Mouse (Mus musculus) spleen, postnatal 4 days (tissue): Measurements from ENCODE around the gene Akr7a5.
A peak's percentile ranks its signal among the peaks of the same experiment; 100 is the strongest.

Experiments
- DNase-seq, 2 experiments: peaks; one replicate each; pipeline ENCODE4 v3.0.0; 2022; ENCODE audit warnings: low spot score in 2 of 2

Gene Akr7a5

GRCm38 (mm10) chr4:139310171-139310898 is at the start of gene Akr7a5, which contains the start of gene Pqlc2:
TSS of gene Akr7a5 (plus strand) at chr4:139310744.
TSS of gene Pqlc2 (minus strand) at chr4:139310708.
- DNase-seq = peak; percentile 99 to 100

GRCm38 (mm10) chr4:139262981-139263380 is 47.6 kb upstream of the Akr7a5 start:
- DNase-seq = no peak

- DNase-seq = no peak
These were observed 44.6 kb upstream of the Akr7a5 start for GRCm38 (mm10) chr4:139265783-139266499.

GRCm38 (mm10) chr4:139266500-139266865 is 44.1 kb upstream of the Akr7a5 start:
- no peak for DNase-seq

GRCm38 (mm10) chr4:139267335-139267734 is 43.2 kb upstream of the Akr7a5 start:
- DNase-seq = no peak

GRCm38 (mm10) chr4:139268242-139268641 is 42.3 kb upstream of the Akr7a5 start:
- DNase-seq = no peak

- DNase-seq = no peak
These were observed 40.4 kb upstream of the Akr7a5 start for GRCm38 (mm10) chr4:139270168-139270567.

GRCm38 (mm10) chr4:139271562-139271961 is 39.0 kb upstream of the Akr7a5 start:
- no peak for DNase-seq

GRCm38 (mm10) chr4:139272951-139273680 is 37.4 kb upstream of the Akr7a5 start:
- DNase-seq = no peak

GRCm38 (mm10) chr4:139274573-139274972 is 36.0 kb upstream of the Akr7a5 start:
- DNase-seq = no peak

GRCm38 (mm10) chr4:139276411-139276810 is 34.1 kb upstream of the Akr7a5 start:
- DNase-seq = no peak

GRCm38 (mm10) chr4:139280530-139280929 is 30.0 kb upstream of the Akr7a5 start:
- DNase-seq = no peak

GRCm38 (mm10) chr4:139281791-139282345 is 28.7 kb upstream of the Akr7a5 start:
- no peak for DNase-seq

- DNase-seq = no peak
These were observed 27.6 kb upstream of the Akr7a5 start for GRCm38 (mm10) chr4:139282955-139283417.

- DNase-seq = no peak
These were observed 25.7 kb upstream of the Akr7a5 start for GRCm38 (mm10) chr4:139284877-139285276.

GRCm38 (mm10) chr4:139286234-139286633 is 24.3 kb upstream of the Akr7a5 start:
- no peak for DNase-seq

- DNase-seq = peak; percentile 78 to 95
These were observed 23.3 kb upstream of the Akr7a5 start for GRCm38 (mm10) chr4:139287122-139287863.

GRCm38 (mm10) chr4:139289017-139289416 is 21.5 kb upstream of the Akr7a5 start:
- peak; percentile 37 to 75 for DNase-seq

- no peak for DNase-seq
These were observed 19.4 kb upstream of the Akr7a5 start for GRCm38 (mm10) chr4:139291099-139291498.

GRCm38 (mm10) chr4:139292038-139292437 is 18.5 kb upstream of the Akr7a5 start:
- DNase-seq = no peak

GRCm38 (mm10) chr4:139297566-139297965 is 13.0 kb upstream of the Akr7a5 start:
- no peak for DNase-seq
